Mouse (Mus musculus): ENCODE data around the gene 6430548M08Rik. TPM values are rescaled to one million over a fixed set of nuclear protein-coding genes. Genes with fewer than 3 reads are reported as not detected.

6430548M08Rik gene
- polyA plus RNA-seq, 1 experiment, result 4.9 TPM

- Histone ChIP-seq H3K36me3 (ENCODE audit: control insufficient read depth, insufficient read depth, low read length) (peaks cover 56% of the 10 kb centered on the region), H3K27me3 (ENCODE audit: control insufficient read depth, insufficient read depth, low read length) (no peaks in the 10 kb centered on the region), H3K27ac (ENCODE audit: control insufficient read depth, insufficient read depth, low read length) (no peak overlapping the region), H3K4me3 (ENCODE audit: control insufficient read depth, insufficient read depth, low read length) (no peak overlapping the region), H3K4me1 (replicated peaks; ENCODE audit: control insufficient read depth, insufficient read depth, low read length) (no peaks in the 10 kb centered on the region)
- TF ChIP-seq POLR2A (IDR thresholded peaks at IDR 0.05; ENCODE audit: control insufficient read depth, extremely low read depth, insufficient read depth, low read length, poor library complexity) (no peak), CTCF (IDR thresholded peaks at IDR 0.05; ENCODE audit: borderline replicate concordance, control insufficient read depth, extremely low read depth, insufficient read depth, low read length, poor library complexity) (no peak)
- no peak for DNase-seq
- WGBS, result 97% methylated on average over 7 of the region's 7 CpGs
Measured at GRCm38 (mm10) chr8:120089511-120089910, 24.4 kb upstream of the 6430548M08Rik start.

- H3K27ac ChIP-seq (ENCODE audit: control insufficient read depth, insufficient read depth, low read length), result no peak overlapping the region
- TF ChIP-seq POLR2A (IDR thresholded peaks at IDR 0.05; ENCODE audit: control insufficient read depth, extremely low read depth, insufficient read depth, low read length, poor library complexity), result no peak
- no peak for TF ChIP-seq CTCF (IDR thresholded peaks at IDR 0.05; ENCODE audit: borderline replicate concordance, control insufficient read depth, extremely low read depth, insufficient read depth, low read length, poor library complexity)
- no peak overlapping the region for H3K4me3 ChIP-seq (ENCODE audit: control insufficient read depth, insufficient read depth, low read length)
- 92% methylated on average over 3 of the region's 3 CpGs for WGBS
- H3K4me1 ChIP-seq (replicated peaks; ENCODE audit: control insufficient read depth, insufficient read depth, low read length), result 0 out of 2 replicates have a peak, but pooled peaks cover 2% of the 10 kb centered on the region
- no peak for DNase-seq
- no peaks in the 10 kb centered on the region for H3K27me3 ChIP-seq (ENCODE audit: control insufficient read depth, insufficient read depth, low read length)
- peaks cover 44% of the 10 kb centered on the region for H3K36me3 ChIP-seq (ENCODE audit: control insufficient read depth, insufficient read depth, low read length)
Measured at GRCm38 (mm10) chr8:120091032-120091431, 22.9 kb upstream of the 6430548M08Rik start.

DNA sequence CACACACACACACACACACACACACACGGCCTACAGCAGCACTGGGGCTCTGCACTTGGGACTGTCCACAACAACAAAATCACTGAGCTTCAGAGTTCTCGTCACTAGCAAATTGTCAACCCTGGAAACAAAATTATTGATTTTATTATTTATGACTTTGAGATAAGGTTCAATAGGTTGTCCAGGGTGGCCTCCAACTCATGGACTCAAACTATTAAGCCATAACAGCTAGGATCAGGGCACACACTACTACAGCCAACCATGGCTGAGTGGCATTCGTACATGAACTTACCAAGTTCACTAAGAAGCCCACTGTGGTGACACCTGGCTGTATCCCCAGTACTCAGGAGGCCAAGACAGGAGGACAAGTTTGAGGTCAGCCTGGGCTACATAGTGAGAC lies 20.8 kb upstream of the 6430548M08Rik start:
- no peaks in the 10 kb centered on the region for H3K27me3 ChIP-seq (ENCODE audit: control insufficient read depth, insufficient read depth, low read length)
- no peak for DNase-seq
- H3K4me1 ChIP-seq (replicated peaks; ENCODE audit: control insufficient read depth, insufficient read depth, low read length), result 0 out of 2 replicates have a peak, but pooled peaks cover 3% of the 10 kb centered on the region
- no peak overlapping the region for H3K27ac ChIP-seq (ENCODE audit: control insufficient read depth, insufficient read depth, low read length)
- no peak overlapping the region for H3K4me3 ChIP-seq (ENCODE audit: control insufficient read depth, insufficient read depth, low read length)
- peaks cover 23% of the 10 kb centered on the region for H3K36me3 ChIP-seq (ENCODE audit: control insufficient read depth, insufficient read depth, low read length)
- TF ChIP-seq POLR2A (IDR thresholded peaks at IDR 0.05; ENCODE audit: control insufficient read depth, extremely low read depth, insufficient read depth, low read length, poor library complexity) (no peak), CTCF (IDR thresholded peaks at IDR 0.05; ENCODE audit: borderline replicate concordance, control insufficient read depth, extremely low read depth, insufficient read depth, low read length, poor library complexity) (no peak)
- WGBS, result 98% methylated on average over 3 of the region's 3 CpGs

DNA sequence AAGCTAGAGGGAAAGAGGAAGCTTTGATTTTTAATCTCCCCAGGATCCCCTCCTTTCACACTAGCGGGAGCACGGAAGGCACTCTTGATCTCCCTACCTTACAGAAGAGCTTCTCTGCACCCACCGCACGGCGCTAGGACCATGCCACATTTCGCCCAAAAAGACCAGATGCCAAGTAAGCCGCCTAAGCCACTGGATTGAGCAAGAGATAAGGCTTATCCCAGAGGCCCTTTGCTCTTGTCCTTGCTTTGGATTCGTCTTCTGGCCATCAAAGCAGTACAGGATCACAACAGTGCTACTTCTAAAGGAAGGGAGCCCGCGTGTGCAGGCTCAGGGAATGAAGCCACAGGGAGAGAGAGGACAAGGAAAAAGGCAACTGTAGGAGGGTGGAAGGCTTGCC lies 19.2 kb upstream of the 6430548M08Rik start:
- TF ChIP-seq CTCF (IDR thresholded peaks at IDR 0.05; ENCODE audit: borderline replicate concordance, control insufficient read depth, extremely low read depth, insufficient read depth, low read length, poor library complexity) (no peak), POLR2A (IDR thresholded peaks at IDR 0.05; ENCODE audit: control insufficient read depth, extremely low read depth, insufficient read depth, low read length, poor library complexity) (no peak)
- H3K4me1 ChIP-seq (replicated peaks; ENCODE audit: control insufficient read depth, insufficient read depth, low read length), result 0 out of 2 replicates have a peak, but pooled peaks cover 3% of the 10 kb centered on the region

DNA sequence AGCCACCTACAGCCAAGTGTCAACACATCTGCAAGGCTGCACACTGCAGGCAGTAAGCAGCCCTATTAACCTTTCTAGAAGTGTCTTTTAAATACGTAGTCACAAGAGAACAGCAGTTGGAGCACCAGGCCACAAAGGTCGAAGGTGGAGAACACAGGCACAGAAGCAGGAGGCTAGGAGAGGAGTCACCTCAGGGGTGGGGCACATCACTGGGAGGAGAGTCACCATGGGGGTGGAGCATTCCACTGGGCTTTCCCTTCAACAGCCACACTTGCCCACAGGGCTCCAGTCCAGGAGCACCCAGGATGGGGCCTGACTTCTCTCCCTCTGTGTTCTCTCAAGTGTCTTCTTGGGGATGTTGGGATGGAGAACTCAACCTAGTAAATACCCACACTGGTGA lies 17.5 kb upstream of the 6430548M08Rik start:
- H3K36me3 ChIP-seq (ENCODE audit: control insufficient read depth, insufficient read depth, low read length), result peaks cover 14% of the 10 kb centered on the region
- no peak overlapping the region for H3K4me3 ChIP-seq (ENCODE audit: control insufficient read depth, insufficient read depth, low read length)
- TF ChIP-seq CTCF (IDR thresholded peaks at IDR 0.05; ENCODE audit: borderline replicate concordance, control insufficient read depth, extremely low read depth, insufficient read depth, low read length, poor library complexity) (no peak), POLR2A (IDR thresholded peaks at IDR 0.05; ENCODE audit: control insufficient read depth, extremely low read depth, insufficient read depth, low read length, poor library complexity) (no peak)
- peaks cover 8% of the 10 kb centered on the region; the same call in 1 of the 2 replicates for H3K4me1 ChIP-seq (replicated peaks; ENCODE audit: control insufficient read depth, insufficient read depth, low read length)
- 89% methylated on average over 2 of the region's 2 CpGs for WGBS
- H3K27me3 ChIP-seq (ENCODE audit: control insufficient read depth, insufficient read depth, low read length), result no peaks in the 10 kb centered on the region
- DNase-seq, result no peak
- H3K27ac ChIP-seq (ENCODE audit: control insufficient read depth, insufficient read depth, low read length), result no peak overlapping the region

More for the DNA sequence above, 19.2 kb upstream of the 6430548M08Rik start:
- no peak overlapping the region for H3K27ac ChIP-seq (ENCODE audit: control insufficient read depth, insufficient read depth, low read length)
- H3K36me3 ChIP-seq (ENCODE audit: control insufficient read depth, insufficient read depth, low read length), result peaks cover 17% of the 10 kb centered on the region
- no peak overlapping the region for H3K4me3 ChIP-seq (ENCODE audit: control insufficient read depth, insufficient read depth, low read length)
- H3K27me3 ChIP-seq (ENCODE audit: control insufficient read depth, insufficient read depth, low read length), result no peaks in the 10 kb centered on the region
- 93% methylated on average over 10 of the region's 10 CpGs for WGBS
- no peak for DNase-seq

GRCm38 (mm10) chr8:120100388-120101067 lies 13.4 kb upstream of the 6430548M08Rik start:
- peak overlapping the region; percentile 92 for H3K4me3 ChIP-seq (ENCODE audit: control insufficient read depth, insufficient read depth, low read length)
- 6% methylated on average over 25 of the region's 25 CpGs for WGBS
- H3K36me3 ChIP-seq (ENCODE audit: control insufficient read depth, insufficient read depth, low read length), result no peaks in the 10 kb centered on the region
- TF ChIP-seq POLR2A (IDR thresholded peaks at IDR 0.05; ENCODE audit: control insufficient read depth, extremely low read depth, insufficient read depth, low read length, poor library complexity), result no peak
- no peak for TF ChIP-seq CTCF (IDR thresholded peaks at IDR 0.05; ENCODE audit: borderline replicate concordance, control insufficient read depth, extremely low read depth, insufficient read depth, low read length, poor library complexity)
- no peak overlapping the region for H3K27ac ChIP-seq (ENCODE audit: control insufficient read depth, insufficient read depth, low read length)
- peaks cover 16% of the 10 kb centered on the region for H3K4me1 ChIP-seq (replicated peaks; ENCODE audit: control insufficient read depth, insufficient read depth, low read length)
- no peaks in the 10 kb centered on the region for H3K27me3 ChIP-seq (ENCODE audit: control insufficient read depth, insufficient read depth, low read length)
- DNase-seq, result no peak

Measured in thymus, adult 2 months (tissue).